Mouse (Mus musculus) heart, embryonic 11.5 days (tissue): Measurements from ENCODE around the gene Commd6. TPM values are rescaled to one million over a fixed set of nuclear protein-coding genes. Genes with fewer than 3 reads are reported as not detected.

Source experiments
- ATAC-seq: fragments of 200-750 bp; cut with Nextera tagmentation; replicated peaks from 2 replicates; pipeline ENCODE4 v1.8.0; 2017; ENCODE audit warnings: moderate library complexity; ENCODE audit not compliant: insufficient number of reproducible peaks, low FRiP score, low TSS enrichment
- H3K27ac ChIP-seq: fragments of 300-500 bp; sonication (generic); 2 replicates; pipeline ENCODE4 v1.5.1; 2014; ENCODE audit warnings: mild to moderate bottlenecking, low read depth, low read length
- H3K27me3 ChIP-seq: fragments of 300-500 bp; sonication (generic); 2 replicates; pipeline ENCODE4 v1.6.1; 2014; ENCODE audit warnings: mild to moderate bottlenecking, low read length, mixed read lengths; ENCODE audit not compliant: control insufficient read depth, insufficient read depth
- H3K36me3 ChIP-seq: fragments of 300-500 bp; sonication (generic); 2 replicates; pipeline ENCODE4 v1.6.1; 2014; ENCODE audit warnings: mild to moderate bottlenecking, low read length, moderate library complexity, mixed read lengths; ENCODE audit not compliant: control insufficient read depth, insufficient read depth
- H3K4me1 ChIP-seq: fragments of 300-500 bp; sonication (generic); 2 replicates; pipeline ENCODE4 v1.6.1; 2014; ENCODE audit warnings: low read length; ENCODE audit not compliant: control insufficient read depth, insufficient read depth
- H3K4me2 ChIP-seq: fragments of 300-500 bp; sonication (generic); 2 replicates; pipeline ENCODE4 v1.6.1; 2014; ENCODE audit warnings: mild to moderate bottlenecking, moderate library complexity
- H3K4me3 ChIP-seq: fragments of 300-500 bp; sonication (generic); 2 replicates; pipeline ENCODE4 v1.5.1; 2014; ENCODE audit warnings: low read depth, low read length
- H3K9ac ChIP-seq: fragments of 300-500 bp; sonication (generic); 2 replicates; pipeline ENCODE4 v1.6.1; 2014; ENCODE audit warnings: mild to moderate bottlenecking, low read depth, low read length, moderate library complexity
- H3K9me3 ChIP-seq: fragments of 300-500 bp; sonication (generic); replicated peaks from 2 replicates; pipeline ENCODE4 v1.6.1; 2016; ENCODE audit warnings: low read length; ENCODE audit not compliant: control insufficient read depth
- WGBS: fragments of 180-500 bp; shearing (Covaris S2); extraction: QIAGEN DNeasy Blood & Tissue Kit; methylation state at CpG from one replicate; pipeline ENCODE4 v1.1.7; 2014; ENCODE audit not compliant: insufficient replicate concordance; 5-methylcytosine and 5-hydroxymethylcytosine counted together
- polyA plus RNA-seq: library from polyadenylated mRNA; unstranded; fragments of >200 nt; fragmentation: Nextera tagmentation; extraction: Ambion mirVana; gene quantifications from 2 replicates; pipeline ENCODE4 v1.2.1, GENCODE M21; 2014

The Commd6 gene
- polyA plus RNA-seq, 1 experiment from 2014 or later, result 81.7 TPM

- no peak for ATAC-seq
- 60% methylated on average over 2 of the region's 2 CpGs for WGBS
- H3K36me3 ChIP-seq, result no peaks in the 10 kb centered on the region
- H3K9ac ChIP-seq, result no peak overlapping the region
- H3K27ac ChIP-seq, result no peak overlapping the region
- 0 out of 2 replicates have a peak, but pooled peaks cover 4% of the 10 kb centered on the region for H3K4me1 ChIP-seq
- H3K4me2 ChIP-seq, result no peak overlapping the region
- no peaks in the 10 kb centered on the region for H3K9me3 ChIP-seq
- H3K4me3 ChIP-seq, result no peak overlapping the region
- H3K27me3 ChIP-seq, result no peaks in the 10 kb centered on the region
Observed at GRCm38 (mm10) chr14:101605843-101606242, 34.6 kb downstream of the Commd6 start.

DNA sequence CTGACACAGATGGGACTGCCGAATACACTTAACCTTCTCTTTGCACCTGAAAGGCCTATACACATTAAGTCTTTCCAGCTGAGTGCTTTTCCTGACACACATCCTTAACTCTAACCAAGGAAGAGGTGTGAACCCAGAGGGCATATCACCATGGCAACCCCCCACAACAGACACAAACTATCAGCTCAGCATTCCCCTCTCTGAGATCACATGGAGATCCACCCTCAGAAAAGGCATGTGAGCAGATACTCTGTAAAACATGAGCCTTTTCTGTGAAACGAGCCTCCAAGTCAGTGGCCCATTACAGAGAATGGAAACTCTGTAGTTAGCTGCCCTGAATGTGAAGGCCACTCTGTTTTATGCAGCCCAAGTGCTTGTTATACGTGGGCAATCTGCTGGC lies 37.6 kb downstream of the Commd6 start:
- WGBS, result 53% methylated on average over 3 of the region's 3 CpGs

DNA sequence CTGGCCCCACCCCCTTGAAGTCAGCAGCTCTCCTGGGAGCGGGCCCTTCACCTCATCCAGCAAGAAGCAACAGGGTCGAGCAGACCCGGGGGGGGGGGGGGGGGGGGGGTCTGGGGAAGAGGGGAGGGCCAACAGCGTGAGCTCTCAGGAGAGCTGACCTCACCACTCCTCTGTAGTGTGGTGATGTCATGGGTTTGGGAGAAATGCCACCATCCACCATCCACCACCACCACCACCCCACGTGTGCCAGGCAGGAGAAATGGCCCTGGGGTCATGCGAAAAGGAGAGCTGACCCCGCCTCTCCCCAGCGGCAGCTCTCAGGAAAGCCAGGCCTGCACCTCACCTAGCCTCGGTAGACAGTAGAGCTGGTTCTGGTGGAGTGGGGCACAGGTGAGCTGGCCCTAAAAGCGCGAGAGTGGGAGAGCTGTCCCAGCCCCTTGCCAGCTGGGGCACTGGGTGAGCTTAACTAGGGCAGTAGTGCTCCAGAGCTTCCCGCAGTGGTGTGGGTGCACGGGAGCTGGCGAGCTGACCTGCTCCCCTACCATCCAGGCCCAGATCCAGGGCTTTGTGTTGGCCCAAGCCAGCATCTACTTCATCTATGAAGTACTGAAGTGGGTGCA lies 43.3 kb downstream of the Commd6 start:
- no peak overlapping the region for H3K4me2 ChIP-seq
- no peak overlapping the region for H3K9ac ChIP-seq
- H3K9me3 ChIP-seq, result no peaks in the 10 kb centered on the region
- ATAC-seq, result no peak
- no peak overlapping the region for H3K4me3 ChIP-seq
- H3K36me3 ChIP-seq, result no peaks in the 10 kb centered on the region
- no peak overlapping the region for H3K27ac ChIP-seq
- H3K27me3 ChIP-seq, result no peaks in the 10 kb centered on the region
- H3K4me1 ChIP-seq, result no peaks in the 10 kb centered on the region
- 87% methylated on average over 11 of the region's 14 CpGs for WGBS

More for the DNA sequence above, 37.6 kb downstream of the Commd6 start:
- Histone ChIP-seq H3K4me3 (no peak overlapping the region), H3K9me3 (no peaks in the 10 kb centered on the region), H3K9ac (no peak overlapping the region), H3K36me3 (no peaks in the 10 kb centered on the region), H3K4me1 (0 out of 2 replicates have a peak, but pooled peaks cover 4% of the 10 kb centered on the region), H3K4me2 (no peak overlapping the region), H3K27ac (no peak overlapping the region), H3K27me3 (no peaks in the 10 kb centered on the region)
- no peak for ATAC-seq

DNA sequence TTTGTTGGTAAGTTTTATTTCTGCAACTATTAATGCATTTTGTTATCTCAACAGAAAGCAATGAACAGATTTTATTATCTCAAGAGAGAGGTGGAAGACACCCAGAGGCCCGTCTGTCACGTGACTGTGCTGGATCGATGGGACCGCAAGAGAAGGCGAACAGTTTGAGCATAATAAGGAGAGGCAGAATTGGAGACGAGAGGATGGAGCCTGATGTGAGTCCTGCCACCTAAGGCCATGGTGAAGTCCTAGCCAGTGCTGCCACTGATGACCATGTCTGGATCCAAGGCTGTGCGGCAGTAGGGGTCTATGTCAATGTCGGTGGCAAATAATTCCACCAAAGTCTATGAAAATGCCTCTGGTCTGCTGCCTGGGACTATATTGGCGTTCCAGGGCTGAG lies 43.8 kb downstream of the Commd6 start:
- no peak overlapping the region for H3K4me3 ChIP-seq
- no peaks in the 10 kb centered on the region for H3K27me3 ChIP-seq
- no peaks in the 10 kb centered on the region for H3K36me3 ChIP-seq
- no peaks in the 10 kb centered on the region for H3K4me1 ChIP-seq
- no peak for ATAC-seq
- H3K9ac ChIP-seq, result no peak overlapping the region
- H3K27ac ChIP-seq, result no peak overlapping the region
- H3K4me2 ChIP-seq, result no peak overlapping the region
- no peaks in the 10 kb centered on the region for H3K9me3 ChIP-seq
- WGBS, result 93% methylated on average over 9 of the region's 9 CpGs

DNA sequence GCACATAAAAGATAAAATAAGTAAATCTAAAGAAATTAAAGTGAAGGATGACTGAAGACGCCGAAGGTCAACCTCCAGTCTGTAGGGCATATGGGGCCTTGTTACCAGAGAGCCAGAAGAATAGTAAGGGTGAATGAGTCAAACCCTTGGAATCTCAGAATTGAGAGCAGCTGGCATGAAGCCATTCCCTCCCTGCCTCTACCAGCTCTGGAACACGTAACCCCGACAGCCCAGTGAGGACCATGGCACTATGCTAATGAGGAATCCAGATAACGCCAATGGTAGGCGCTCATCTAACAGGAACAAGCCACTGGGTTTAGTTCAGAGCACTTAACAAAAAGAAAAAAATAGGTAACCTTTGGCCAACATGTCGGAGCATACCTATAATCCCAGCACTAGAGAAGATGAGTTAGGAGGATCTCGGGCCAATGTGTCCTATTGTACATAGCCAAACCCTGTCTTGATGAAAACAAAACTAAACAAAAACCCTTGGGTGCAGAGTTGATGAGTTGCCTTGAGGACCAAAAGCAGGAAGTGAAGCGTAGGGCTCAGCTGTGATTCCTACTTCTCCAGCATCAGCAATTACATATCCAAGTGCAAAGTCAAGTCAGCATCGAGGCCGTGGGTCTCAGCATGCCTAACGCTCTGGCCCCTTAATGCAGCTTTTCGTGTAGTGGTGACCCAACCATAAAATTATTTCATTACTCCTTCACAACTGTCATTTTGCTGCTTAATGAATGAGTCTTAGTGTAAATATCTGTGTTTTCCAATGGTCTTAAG lies 45.0 kb downstream of the Commd6 start:
- Histone ChIP-seq H3K4me3 (no peak overlapping the region), H3K27me3 (no peaks in the 10 kb centered on the region), H3K4me2 (no peak overlapping the region), H3K4me1 (no peaks in the 10 kb centered on the region), H3K27ac (no peak overlapping the region), H3K9ac (no peak overlapping the region), H3K36me3 (no peaks in the 10 kb centered on the region), H3K9me3 (no peaks in the 10 kb centered on the region)
- 81% methylated on average over 13 of the region's 13 CpGs for WGBS
- ATAC-seq, result 0 out of 2 replicates have a peak, but pooled peaks have one; percentile 26

DNA sequence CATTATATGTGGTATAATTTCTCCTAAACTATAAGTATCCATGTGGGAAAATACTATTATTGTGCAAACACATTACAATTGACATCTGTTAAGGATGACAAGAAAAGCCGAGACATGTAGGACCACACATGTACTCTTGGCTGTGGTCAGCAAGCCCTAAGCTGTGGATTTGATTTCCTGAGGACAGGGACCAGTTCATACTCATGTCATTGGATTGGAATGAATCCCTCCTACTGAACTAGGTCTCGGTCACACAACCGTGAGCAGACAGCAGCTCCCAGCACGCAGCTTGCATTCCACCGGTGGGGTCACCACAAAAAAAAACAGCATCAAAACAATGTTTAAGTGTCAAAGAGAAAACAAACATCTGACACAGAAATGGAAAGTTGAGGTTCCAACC lies 46.5 kb downstream of the Commd6 start:
- no peak for ATAC-seq
- Histone ChIP-seq H3K4me2 (no peak overlapping the region), H3K9ac (no peak overlapping the region), H3K4me3 (no peak overlapping the region), H3K36me3 (no peaks in the 10 kb centered on the region), H3K27me3 (no peaks in the 10 kb centered on the region), H3K27ac (no peak overlapping the region), H3K9me3 (no peaks in the 10 kb centered on the region), H3K4me1 (no peaks in the 10 kb centered on the region)
- WGBS, result 72% methylated on average over 5 of the region's 5 CpGs

DNA sequence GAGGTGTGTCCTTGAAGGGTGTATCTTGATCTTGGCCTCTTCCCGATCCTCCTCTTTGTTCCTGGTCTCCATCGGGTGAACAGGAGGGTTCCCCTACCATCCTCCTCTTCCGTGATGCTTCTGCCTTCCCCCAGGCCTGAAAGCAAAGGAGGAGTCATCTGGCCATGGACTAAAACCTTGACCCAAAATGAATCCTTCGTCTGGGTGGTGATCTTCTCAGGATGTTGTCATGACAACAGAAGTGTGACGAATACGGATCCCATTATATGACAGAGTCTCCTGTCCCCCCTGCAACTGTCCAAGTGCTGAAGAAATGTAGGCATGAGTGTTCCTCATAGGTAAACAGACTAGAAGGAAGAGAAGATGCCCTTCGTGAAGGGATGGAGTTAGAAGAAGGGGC lies 47.1 kb downstream of the Commd6 start:
- Histone ChIP-seq H3K4me1 (no peaks in the 10 kb centered on the region), H3K36me3 (no peaks in the 10 kb centered on the region), H3K4me2 (no peak overlapping the region), H3K27ac (no peak overlapping the region), H3K9me3 (no peaks in the 10 kb centered on the region), H3K27me3 (no peaks in the 10 kb centered on the region), H3K4me3 (no peak overlapping the region), H3K9ac (no peak overlapping the region)
- no peak for ATAC-seq
- 85% methylated on average over 7 of the region's 7 CpGs for WGBS

- no peaks in the 10 kb centered on the region for H3K9me3 ChIP-seq
- H3K4me2 ChIP-seq, result no peak overlapping the region
- no peak overlapping the region for H3K9ac ChIP-seq
- WGBS, result 76% methylated on average over 5 of the region's 5 CpGs
- no peaks in the 10 kb centered on the region for H3K27me3 ChIP-seq
- no peaks in the 10 kb centered on the region for H3K36me3 ChIP-seq
- ATAC-seq, result no peak
- H3K27ac ChIP-seq, result no peak overlapping the region
- no peak overlapping the region for H3K4me3 ChIP-seq
- H3K4me1 ChIP-seq, result peaks cover 7% of the 10 kb centered on the region
Observed at GRCm38 (mm10) chr14:101591101-101591500, 49.4 kb downstream of the Commd6 start.
